Mouse (Mus musculus) E14TG2a.4 (cell line): ENCODE data around the gene Hdgfl2.

Experiments
- H3K27me3 ChIP-seq: 2 replicates; pipeline ENCODE4 v1.6.1; 2014; ENCODE audit warnings: low read length, control low read depth; ENCODE audit not compliant: insufficient read depth
- H3K36me3 ChIP-seq: 2 replicates; pipeline ENCODE4 v1.6.1; 2014; ENCODE audit warnings: low read length, control low read depth; ENCODE audit not compliant: insufficient read depth
- H3K4me1 ChIP-seq: replicated peaks from 2 replicates; pipeline ENCODE4 v1.6.1; 2014; ENCODE audit warnings: low read depth, low read length, control low read depth
- H3K4me3 ChIP-seq: replicated peaks from 2 replicates; pipeline ENCODE4 v1.5.1; 2014; ENCODE audit warnings: mild to moderate bottlenecking, low read length
- H3K9me3 ChIP-seq: 2 replicates; pipeline ENCODE4 v1.6.1; 2014; ENCODE audit warnings: low read length, control low read depth
- CTCF ChIP-seq: conservative IDR thresholded peaks from 2 replicates; pipeline ENCODE4 v1.5.1; 2014; ENCODE audit warnings: low read length
- NANOG ChIP-seq: IDR thresholded peaks from 2 replicates; pipeline ENCODE4 v1.6.1; 2014; ENCODE audit warnings: borderline replicate concordance, low read length, mixed read lengths
- POU5F1 ChIP-seq: IDR thresholded peaks from 2 replicates; pipeline ENCODE4 v1.6.1; 2014; ENCODE audit warnings: low read length, borderline replicate concordance

The Hdgfl2 gene

GRCm38 (mm10) chr17:56117251-56117710 lies 37.8 kb downstream of the Hdgfl2 start, which contains the start of gene Plin5:
Gene Plin5 (minus strand): TSS chr17:56117596.
- H3K4me3 ChIP-seq: peak within 1 kb of the TSS; percentile 85
- TF ChIP-seq POU5F1: no peak
- TF ChIP-seq CTCF: no peak
- no peak for TF ChIP-seq NANOG
- H3K9me3 ChIP-seq: peaks cover 3% of the 10 kb centered on the region
- peaks cover 57% of the 10 kb centered on the region for H3K4me1 ChIP-seq
- peaks cover 58% of the 10 kb centered on the region for H3K27me3 ChIP-seq
- no peaks in the 10 kb centered on the region for H3K36me3 ChIP-seq

DNA sequence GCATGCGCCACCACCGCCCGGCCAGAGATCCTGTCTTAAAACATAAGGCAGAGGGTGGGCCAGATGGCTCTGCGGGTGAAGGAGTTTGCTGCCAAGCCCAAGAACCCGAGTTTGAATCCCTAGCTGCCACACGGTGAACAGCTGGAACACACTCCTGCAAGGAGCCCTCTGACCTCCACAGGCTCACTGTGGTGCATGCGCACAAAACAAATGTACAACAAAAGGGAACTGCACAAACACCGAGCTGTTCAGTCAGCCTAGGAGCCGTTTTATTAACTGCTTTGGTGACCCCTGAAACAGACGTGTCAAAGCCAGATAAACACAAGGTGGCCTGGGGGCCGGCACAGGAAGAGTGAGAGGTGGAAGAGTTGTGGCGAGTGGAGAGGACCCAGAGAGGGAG lies 40.0 kb downstream of the Hdgfl2 start:
- H3K9me3 ChIP-seq: peaks cover 10% of the 10 kb centered on the region
- TF ChIP-seq NANOG: no peak
- TF ChIP-seq POU5F1: no peak
- no peak for TF ChIP-seq CTCF
- H3K27me3 ChIP-seq: peaks cover 79% of the 10 kb centered on the region
- H3K4me1 ChIP-seq: peaks cover 46% of the 10 kb centered on the region
- no peaks in the 10 kb centered on the region for H3K36me3 ChIP-seq
- H3K4me3 ChIP-seq: peak overlapping the region; percentile 78

DNA sequence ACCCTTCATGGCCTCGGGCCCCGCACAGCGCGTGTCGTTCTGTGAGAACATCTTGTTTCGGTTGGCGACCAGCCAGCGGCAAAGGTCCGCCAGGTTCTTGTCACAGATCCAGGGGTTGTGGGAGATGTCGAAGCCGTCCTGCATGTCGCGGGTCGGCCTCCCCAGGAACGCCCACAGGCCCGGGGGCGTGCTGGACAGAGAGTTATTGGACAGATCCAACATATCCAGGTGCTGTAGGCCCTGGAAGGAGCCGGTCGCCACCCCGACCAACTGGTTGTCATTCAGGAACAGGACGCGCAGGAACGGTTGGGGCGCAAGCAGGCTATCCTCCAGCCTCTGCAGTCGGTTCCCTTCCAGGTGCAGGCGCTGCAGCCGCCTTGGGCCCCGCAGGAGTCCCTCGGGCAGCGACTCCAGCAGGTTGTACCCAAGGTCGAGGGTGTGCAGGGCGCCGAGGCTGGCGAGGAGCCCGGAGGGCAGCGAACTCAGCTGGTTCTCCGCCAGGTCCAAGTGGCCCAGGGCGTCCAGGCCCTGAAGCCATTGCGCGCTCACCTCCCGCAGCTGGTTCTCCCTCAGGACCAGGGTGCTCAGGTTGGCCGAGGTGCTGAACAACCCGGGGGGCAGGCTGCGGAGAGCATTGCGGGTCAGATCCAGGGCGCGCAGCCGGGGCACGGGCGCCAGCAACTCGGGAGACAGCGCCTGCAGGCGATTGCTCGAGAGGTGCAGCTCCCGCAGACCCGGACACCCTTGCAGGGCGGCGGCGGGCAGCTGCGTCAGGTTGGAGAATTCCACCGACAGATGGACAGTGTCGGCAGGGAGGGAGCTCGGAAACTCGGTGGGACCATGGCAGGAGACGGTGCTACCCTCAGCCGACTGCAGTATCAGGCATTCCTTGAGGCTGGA lies 40.8 kb downstream of the Hdgfl2 start:
- peaks cover 49% of the 10 kb centered on the region for H3K4me1 ChIP-seq
- no peaks in the 10 kb centered on the region for H3K36me3 ChIP-seq
- TF ChIP-seq CTCF (no peak), POU5F1 (no peak), NANOG (no peak)
- peaks cover 10% of the 10 kb centered on the region for H3K9me3 ChIP-seq
- H3K27me3 ChIP-seq: peaks cover 80% of the 10 kb centered on the region
- H3K4me3 ChIP-seq: peak overlapping the region; percentile 78

DNA sequence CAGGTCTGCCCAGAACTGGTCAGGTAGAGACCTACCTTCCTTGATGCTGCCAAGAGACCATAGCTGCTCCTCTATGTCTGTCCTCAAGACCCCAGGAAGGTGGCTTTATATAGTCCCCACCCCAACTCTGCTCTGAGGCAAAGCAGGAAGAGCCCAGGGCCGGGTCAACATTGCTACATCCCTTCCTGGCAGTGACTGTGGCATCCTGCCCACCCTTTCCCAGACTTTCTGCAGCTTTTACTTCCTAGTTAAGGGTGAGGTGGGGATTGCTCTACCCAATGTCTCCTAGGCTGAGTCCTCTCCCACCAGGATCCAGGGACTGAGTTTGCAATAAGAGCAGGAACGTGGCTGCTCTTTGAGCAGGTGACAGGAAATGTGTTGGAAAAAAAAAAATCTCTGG lies 42.4 kb downstream of the Hdgfl2 start, which contains the start of gene Lrg1:
Gene Lrg1 (minus strand): TSS at position 176 of the 400 bp plus-strand sequence.
- Histone ChIP-seq H3K27me3 (peaks cover 77% of the 10 kb centered on the region), H3K4me1 (peaks cover 47% of the 10 kb centered on the region), H3K4me3 (peak within 1 kb of the TSS; percentile 78), H3K36me3 (no peaks in the 10 kb centered on the region), H3K9me3 (peaks cover 10% of the 10 kb centered on the region)
- TF ChIP-seq CTCF: no peak

DNA sequence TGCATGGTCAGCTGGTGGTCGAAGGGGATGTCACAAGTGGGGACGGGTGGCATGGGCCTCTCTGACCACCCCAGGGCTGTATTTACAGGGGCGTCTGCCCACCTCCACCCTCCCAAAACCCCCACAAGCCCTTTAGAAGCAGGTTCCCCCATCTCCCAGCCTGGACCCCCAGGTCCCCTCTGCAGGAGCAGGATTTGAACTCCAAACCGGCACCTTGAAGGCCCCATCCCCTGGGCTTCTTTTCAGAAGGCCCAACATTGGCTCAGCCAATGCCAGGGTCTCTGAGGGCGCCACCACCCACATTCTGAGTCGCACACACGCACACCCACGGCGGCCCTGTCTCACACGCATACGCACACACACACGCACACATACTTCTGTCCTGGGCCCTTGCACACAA lies 43.7 kb downstream of the Hdgfl2 start:
- Histone ChIP-seq H3K9me3 (peaks cover 10% of the 10 kb centered on the region), H3K27me3 (peaks cover 81% of the 10 kb centered on the region), H3K4me1 (peaks cover 37% of the 10 kb centered on the region), H3K36me3 (no peaks in the 10 kb centered on the region), H3K4me3 (peak overlapping the region; percentile 80)
- no peak for TF ChIP-seq NANOG
- TF ChIP-seq CTCF: no peak
- no peak for TF ChIP-seq POU5F1

DNA sequence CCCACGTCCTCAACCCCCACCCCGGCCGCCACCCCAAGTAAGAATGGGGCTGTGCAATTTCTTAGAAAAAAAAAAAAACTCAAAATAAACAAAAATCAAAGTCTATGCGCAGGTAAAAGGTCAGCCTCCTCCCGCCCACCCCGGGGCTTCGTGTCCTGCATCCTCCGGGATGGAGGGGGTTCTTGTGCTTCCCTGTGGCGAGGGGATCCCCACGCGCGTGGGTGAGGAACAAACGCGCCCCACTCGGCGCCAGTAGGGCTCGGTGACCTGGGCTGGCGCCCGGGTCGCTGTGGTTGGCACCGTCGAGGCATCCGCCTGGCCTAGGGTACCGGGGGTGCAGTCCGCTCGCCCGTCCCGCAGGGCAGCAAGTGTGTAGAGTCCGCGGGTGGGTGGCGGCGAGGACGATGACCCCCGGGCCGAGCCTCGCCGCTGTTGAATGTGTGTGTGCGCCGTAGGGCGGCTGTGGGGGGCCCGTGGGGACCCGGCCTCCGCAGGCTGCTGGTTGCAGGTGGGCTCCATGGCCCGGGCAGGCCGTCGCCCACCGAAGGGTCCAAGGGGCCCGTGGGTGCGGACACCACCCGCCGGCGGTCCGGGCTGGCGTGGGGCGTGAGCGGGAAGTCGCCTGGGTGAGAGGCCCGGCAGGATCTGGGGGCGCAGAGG lies 44.4 kb downstream of the Hdgfl2 start:
- Histone ChIP-seq H3K4me3 (peak overlapping the region; percentile 80), H3K4me1 (peaks cover 34% of the 10 kb centered on the region), H3K36me3 (no peaks in the 10 kb centered on the region), H3K27me3 (peaks cover 75% of the 10 kb centered on the region), H3K9me3 (peaks cover 10% of the 10 kb centered on the region)
- TF ChIP-seq NANOG: no peak
- no peak for TF ChIP-seq CTCF
- no peak for TF ChIP-seq POU5F1

DNA sequence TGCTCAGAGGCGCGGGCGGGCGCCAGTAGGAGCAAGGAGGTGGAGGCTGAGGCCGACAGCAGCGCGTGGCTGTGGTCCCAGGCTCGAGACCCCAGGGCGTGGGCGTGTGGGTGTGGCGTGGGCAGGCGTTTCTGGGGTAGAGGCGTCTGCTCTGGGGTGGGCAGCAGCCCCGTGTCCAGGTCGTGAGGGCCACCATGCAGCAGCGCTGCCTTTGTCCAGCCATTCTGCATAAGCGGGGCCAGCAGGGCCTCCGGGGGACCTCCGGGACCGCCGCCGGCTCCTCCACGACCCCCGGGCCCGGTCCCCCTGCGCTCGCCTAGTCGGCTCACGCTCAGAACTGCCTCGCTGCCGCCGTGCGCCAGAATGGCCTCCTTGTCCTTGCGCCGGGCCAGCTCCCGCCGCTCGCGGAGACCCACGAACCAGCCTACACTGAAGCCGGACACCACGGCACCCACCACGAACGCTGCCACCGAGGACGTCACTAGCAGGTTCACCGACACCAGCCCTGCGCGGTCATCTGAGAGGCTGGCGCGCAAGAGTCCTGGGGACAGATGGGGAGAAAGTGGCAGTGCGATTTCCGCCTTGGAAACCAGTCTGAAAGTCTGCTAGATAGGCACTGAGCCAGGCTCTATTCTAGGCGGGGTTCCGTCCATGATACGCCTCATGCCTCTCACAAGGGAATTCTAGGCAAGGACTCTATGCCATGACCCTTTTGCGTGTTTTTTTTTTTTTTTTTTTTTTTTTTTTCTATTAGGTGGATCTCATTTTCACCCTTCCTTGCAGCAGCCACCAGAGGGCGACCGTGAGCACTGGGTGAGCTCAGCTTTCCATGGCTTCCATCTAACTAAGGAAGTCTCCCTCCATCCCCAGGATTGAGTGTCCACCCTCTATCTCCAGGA lies 45.2 kb downstream of the Hdgfl2 start:
- Histone ChIP-seq H3K36me3 (no peaks in the 10 kb centered on the region), H3K9me3 (peaks cover 10% of the 10 kb centered on the region), H3K27me3 (peaks cover 74% of the 10 kb centered on the region), H3K4me1 (peaks cover 31% of the 10 kb centered on the region), H3K4me3 (peak overlapping the region; percentile 80)
- TF ChIP-seq CTCF (peak; percentile 89), NANOG (no peak)

GRCm38 (mm10) chr17:56125276-56125630 lies 45.8 kb downstream of the Hdgfl2 start:
- Histone ChIP-seq H3K27me3 (peaks cover 68% of the 10 kb centered on the region), H3K9me3 (peaks cover 10% of the 10 kb centered on the region), H3K4me1 (peaks cover 29% of the 10 kb centered on the region), H3K4me3 (no peak overlapping the region), H3K36me3 (no peaks in the 10 kb centered on the region)
- no peak for TF ChIP-seq NANOG
- no peak for TF ChIP-seq POU5F1
- no peak for TF ChIP-seq CTCF
